Mouse (Mus musculus) spleen, postnatal 36 days (tissue): ENCODE measurements at regions not wholly inside any gene's neighbourhood (a gene's known extent, or its start where the extent isn't known, plus 50 kb on each side); places are given as distances from the start of the nearest gene placed in this dataset.

ENCODE experiments used
- DNase-seq, 2 experiments: peaks; one replicate each; pipeline ENCODE4 v3.0.0; 2022; ENCODE audit warnings: low spot score in 2 of 2, mixed read lengths in 1 of 2

DNA sequence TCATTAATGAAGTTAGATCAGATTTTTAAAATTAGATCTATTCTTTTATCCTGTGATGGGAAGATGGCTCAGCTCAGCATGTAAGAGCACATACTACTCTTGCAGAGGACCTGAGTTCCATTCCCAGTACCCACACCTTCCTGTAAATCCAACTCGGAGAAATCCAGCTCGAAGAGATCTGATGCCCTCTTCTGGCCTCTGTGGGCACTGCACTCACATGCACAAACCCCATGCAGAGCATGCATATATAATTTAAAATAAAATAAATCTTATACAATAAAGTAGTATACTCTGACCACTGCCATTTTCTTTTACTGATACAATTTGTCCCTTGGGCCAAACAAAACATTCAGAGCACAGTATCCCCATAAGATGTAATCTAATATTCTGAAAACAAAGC, 245.2 kb downstream of the Prdm2 start:
- DNase-seq, result no peak

DNA sequence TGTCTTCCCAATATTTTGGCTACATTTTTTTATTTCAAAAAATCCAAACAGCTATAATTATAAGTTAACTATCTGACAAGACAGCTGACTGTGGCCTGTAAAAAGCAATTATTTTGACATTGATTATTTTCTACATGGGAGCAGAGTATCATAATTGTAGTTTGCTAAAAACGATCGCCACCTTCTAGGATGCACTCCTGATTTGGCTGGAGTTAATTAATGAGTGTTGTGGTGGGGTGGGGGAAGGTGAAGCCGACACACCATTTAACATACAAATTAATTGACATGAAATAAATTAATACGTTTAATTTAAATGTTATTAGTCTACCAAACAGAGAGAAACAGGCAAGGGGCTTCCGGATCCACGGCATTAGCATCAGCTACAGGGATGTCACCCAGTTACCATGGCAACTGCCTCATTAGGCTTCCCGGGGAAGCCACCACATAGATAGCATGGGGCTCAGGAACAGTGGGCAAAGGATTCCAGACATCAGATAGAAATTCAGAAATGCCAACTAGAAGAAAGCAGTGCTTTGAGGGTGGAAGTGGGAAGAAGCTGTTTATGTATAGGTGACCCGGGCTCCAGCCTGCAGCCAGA, 255.9 kb downstream of the Prdm2 start:
- no peak for DNase-seq

DNA sequence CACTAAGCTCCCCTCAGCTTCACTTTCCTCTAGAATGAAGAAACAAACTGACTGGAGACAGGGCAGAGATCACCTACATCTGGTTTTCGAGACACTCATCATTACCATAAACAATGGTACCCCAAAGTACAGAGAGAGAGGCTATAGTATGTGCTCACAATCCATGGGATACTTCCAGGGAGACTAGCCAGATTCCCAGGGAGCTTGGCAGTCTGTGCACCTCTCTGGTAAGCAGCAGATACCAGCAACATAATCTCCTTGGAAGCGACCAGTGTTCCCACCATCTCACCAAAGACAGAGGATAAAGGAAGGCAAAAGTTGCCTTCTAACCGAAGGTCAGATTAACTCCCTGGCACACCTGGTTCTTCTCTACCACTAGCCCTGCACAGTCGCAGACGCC, 256.4 kb downstream of the Prdm2 start:
- DNase-seq, result no peak

DNA sequence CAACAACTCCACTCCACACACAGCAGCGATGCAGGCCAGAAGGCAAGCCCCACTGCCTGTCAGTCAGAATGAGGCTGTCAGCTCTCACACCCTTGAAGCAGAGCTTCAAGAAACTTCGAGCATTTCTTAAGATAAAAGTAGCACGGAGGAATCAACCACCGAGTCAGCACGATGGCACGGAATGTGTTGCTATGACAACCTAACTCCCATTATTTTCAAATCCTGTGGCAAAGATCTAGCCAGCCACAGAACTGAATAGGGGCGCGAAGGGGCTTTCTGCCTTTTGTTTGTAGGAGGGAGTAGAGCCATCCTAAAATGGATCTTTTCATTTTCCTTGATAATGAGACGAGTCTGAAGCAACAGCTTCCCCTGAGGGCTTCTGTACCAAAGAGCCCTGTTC, 259.1 kb downstream of the Prdm2 start:
- no peak for DNase-seq

DNA sequence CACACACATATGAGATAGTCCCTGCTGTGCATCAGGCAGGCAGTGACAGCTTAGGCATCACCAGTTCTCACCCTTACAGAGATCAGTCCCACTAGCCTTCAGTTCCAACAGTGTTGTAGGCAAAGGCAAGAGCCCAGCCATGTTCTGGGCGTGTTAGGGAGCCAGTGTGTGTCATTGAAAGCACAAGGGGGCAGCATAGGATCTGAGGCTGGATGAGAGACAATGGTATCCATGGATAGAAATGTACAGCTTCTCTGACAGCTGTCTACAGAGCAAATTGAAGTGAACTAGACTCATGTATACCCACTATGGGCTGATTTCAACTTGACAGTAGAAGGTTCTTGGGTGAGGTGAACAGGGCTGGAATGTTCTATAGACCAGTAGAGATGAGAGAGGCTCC, 259.9 kb downstream of the Prdm2 start:
- no peak for DNase-seq

DNA sequence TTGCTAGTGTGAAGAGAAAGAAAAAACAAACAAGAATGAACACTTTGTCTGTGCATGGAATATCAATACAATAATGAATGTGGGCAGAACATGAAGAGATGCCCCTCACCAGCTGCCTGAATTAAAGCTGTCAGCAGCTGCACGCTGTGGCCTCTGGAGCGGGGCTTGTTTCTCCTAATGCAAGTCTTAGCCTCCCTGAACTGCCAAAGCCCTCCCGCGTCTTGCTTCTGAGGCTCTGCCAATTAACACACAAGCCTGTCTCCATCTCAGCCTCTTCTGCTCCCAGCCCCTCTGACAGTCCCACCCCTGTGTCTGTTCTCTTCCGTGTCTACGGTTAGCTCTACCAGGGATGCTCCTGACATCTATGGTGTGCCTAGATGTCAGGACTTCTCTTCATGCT, 265.1 kb downstream of the Prdm2 start:
- no peak for DNase-seq

DNA sequence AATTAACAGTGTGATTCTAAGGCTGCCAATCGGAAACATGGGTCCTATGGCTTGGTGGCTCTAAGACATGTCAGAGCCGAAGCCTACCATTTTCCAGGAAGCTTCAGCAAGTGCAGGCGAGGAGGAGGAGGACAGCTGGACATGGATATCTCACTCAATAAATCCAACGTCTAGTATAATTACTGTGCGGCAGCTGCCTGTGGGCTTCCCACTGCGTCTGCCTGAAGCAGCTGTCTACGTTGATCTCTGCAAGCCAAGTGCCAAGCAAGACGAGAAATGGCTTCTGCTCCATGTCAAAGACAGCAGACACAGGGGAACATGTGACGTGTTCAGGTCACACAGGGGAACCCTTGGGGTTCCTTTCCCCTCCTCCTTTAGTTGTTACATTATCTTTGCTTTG, 279.2 kb downstream of the Prdm2 start:
- DNase-seq, result no peak

DNA sequence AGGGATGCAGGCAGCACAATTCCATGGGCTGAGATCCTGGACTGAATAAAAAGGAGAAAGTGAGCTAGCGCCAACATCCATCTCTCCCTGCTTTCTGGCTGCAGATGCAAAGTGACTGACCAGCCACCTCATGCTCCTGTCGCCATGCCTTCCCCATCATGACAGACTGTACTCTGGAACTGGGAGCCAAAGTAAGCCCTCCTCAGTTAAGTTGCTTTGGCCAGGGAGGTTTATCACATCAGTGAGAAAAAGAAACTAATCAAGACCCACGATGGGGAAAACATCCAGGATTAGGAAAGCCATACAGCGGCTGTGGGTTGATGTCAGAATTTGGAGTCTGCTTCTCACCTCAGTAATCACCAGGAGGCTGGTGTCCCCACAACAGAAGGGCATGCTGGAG, 283.6 kb downstream of the Prdm2 start:
- no peak for DNase-seq

DNA sequence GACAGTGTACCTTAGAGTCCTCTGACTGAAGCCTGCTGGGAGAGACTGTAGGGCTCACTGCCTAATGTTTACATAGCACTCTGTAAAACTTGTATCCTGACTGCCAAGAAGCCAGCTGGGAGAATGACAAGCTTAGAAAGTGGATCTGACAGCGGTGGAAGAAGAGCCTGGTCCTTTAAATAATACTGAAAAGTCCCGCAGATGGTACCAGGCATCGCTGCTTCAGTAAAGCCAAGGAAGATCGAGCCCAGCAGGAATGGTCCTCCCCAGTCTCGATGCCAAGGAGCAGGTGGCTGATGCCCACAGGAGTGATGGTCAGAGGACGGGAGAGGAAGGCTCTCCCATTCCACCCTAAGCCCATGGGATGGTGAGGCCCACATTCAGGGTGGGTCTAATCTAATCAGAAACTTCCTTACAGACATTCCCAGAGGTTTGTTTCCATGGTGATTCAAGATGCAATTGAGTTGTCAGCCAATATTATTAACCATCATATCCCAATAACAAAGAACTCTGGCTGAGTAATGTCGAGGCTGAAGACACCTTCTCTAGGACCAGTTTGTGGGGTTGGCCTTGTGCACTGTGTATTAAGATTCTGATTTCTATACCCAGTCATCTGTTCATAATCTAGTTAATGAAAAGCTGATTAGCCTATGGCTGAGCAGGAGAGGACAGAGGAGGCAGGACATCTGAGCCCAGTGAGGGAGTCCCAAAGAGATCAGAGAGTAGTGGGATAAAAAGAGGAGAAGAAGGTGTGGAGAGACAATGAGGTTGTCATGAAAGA, 285.3 kb downstream of the Prdm2 start:
- DNase-seq, result no peak

DNA sequence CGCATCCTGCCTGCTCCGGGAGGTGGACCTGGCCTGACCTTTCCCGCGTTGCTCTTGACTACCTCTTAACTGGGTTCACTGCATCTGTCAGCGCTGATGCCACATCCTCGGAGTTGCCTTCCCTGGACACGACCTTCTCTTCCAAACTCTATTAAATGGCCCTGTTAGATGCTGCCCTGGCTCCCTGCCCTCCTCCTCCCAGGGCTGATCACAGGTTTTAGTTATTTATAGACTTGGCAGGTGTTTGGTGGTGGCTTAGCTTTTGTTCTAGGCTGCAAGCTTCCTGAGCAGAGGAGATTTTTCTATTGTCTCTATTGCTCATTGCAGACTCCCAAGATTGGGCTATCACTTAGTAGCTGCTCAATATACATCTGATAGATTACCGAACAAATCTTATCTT, 287.7 kb downstream of the Prdm2 start:
- DNase-seq, result no peak

DNA sequence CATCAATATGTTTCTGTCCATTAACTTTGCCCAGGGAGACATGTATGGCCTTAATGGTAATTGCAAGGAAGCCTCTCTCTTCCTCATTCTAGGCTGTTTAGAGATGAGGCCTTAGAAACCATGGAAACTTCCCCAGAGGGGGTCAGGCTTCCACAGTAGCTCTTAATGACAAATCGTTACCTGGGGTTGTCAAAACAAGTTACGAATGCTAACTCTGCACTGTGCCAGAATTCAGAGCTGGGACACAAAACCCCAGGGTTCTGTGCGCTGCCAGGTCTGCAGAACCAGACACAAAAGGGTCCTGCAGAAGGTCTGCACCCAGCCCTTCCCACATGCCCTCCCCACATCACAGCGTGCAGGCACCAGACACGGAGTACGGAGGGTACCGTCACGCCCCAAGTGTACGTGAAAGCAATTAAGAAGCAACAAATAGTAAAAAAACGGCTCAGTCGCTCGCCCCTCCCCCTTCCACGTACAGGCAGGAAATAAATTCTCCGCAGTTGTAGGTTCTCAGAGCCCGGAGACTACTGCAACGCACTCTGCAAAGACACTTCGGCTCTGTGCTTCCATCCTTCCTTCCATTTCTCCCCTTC, 303.3 kb downstream of the Prdm2 start:
- no peak for DNase-seq

DNA sequence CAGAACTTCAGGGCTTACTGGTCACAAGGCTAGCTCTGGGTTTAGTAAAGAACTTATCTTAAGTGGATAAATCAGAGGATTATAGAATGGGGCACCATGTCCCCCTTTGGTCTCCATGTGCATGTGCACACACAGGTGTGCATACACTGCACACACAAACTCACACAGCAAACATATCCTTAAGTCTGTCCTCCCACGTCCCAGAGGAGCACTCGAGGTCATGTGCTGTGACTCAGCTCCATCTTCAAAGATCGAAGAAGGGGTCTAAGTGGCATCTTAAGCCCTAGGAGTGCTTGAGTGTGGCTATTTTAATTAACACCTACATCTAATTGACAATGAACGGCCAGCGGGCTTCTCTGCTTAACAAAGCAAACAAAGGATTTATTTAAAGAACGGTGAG, 304.0 kb downstream of the Prdm2 start:
- DNase-seq, result no peak

DNA sequence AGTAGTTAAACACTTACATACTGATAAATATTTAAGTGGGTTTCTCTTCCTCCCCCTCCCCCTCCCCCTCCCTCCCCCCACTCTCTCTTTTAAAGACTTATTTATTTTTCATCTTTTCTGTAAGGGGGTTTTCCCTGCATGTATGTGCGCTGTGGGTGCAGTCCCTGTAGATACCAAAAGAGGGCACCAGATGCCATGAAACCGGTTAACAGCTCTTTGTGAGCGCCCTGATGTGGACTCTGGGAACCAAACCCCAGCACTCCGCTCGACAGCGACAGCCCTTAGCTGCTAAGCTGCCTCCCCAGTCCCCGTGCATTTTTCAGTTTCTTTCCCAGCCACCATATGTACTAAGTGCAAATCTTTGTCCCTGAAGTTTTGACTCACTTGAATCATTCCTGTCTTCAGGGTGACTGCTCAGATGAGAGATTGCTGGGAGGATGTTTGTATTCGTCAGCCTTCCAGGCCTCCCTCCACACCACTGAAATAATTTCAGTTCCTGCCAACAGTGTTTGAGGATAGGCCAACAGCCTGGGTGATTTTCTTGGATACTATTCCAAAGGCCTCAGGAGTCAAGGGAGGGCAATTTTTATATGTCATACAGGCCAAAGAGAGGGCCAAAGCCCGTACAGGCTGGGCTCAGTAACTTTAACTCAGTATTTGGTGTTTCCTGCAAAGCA, 309.3 kb downstream of the Prdm2 start:
- DNase-seq, result no peak

DNA sequence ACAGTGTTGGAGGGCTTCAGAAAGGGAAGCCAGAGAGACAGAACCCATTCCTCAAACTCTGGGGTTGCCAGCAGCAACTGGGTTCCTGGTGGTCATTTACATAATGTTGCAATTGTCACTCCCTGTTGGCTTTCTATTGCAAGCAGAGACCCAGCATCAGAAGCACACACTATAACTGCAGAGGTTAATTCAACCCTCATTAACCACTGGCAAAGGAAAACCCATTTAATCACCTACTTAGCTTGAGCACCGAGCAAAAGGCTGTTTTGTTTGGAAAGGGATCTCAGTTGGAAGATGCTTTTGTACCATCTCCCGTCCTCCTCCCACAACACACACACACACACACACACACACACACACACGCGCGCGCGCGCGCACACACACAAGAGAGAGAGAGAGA, 312.0 kb downstream of the Prdm2 start:
- no peak for DNase-seq

DNA sequence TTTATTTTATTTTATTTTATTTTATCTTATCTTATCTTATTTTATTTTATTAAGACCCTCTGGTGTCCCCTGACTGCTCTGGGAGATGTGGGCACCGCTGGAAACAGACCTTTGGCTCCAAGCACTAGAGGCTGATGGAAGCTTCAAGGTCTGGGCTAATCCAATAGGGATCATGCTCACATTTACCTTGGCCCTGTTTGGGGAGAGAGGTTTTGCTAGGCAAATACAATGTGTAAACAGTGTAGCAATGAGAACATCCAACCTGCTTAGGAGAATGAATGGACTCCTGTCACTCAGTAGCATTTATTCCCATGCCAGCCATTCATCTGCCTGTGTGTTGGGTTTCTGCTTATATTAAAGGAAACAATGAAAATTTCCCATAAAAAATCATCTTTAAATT, 313.8 kb downstream of the Prdm2 start:
- DNase-seq, result no peak

DNA sequence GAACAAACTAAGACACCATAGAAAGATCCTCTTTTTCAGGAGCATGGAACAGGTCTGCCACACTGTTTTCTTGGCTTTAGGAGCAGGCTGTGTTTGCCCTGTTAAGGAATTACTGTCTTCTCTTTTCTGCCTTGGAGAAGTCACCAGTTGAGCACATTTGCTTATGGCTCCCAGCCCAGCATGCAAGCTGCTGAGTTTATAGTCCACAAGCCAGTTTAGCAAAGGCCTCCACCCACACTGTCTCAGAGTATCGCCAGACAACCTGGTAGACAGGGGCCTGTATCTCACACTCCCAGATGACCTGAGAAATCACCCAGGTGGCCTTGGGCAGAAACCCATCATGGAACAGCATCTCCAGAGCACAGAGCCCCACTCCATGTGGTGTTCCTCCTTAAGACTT, 322.1 kb downstream of the Prdm2 start:
- DNase-seq, result no peak

DNA sequence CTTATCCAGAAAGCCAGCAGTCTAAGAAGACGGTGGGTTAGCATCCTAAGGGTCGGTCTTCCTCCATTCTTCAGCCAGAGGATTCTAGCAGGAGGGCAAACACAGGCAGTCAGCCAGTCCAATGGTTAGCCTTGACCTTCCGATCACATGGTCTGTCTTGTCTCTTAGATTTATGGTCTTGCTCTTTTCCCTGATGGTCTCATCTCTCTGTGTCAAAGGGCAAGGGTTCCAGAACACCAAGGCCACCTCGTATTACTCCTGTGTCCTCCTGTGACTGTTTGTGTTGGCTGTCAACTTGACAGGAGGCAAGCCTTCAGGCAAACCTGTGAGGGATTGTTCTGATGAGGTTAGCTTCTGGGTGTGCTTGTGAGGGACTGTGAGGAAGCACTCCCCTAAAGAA, 323.9 kb downstream of the Prdm2 start:
- no peak for DNase-seq

DNA sequence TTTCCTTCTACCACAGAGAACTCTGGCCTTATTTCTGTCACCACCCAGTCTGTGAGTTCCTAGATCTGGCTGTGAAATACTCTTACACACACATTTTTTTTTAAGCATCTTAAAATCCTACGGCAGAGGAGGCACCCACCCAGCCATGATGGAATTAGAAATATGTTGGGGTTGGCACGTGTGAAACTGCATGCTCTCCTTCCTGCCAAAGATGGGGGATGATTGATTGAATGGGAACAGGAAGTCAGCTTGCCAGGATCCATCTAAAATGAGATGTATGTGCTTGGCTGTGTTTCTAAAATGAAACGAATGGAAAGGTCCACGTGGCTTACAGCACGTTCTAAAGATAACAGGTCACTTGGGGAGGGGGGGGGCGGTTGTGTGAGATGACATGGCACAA, 324.9 kb downstream of the Prdm2 start:
- DNase-seq, result no peak

DNA sequence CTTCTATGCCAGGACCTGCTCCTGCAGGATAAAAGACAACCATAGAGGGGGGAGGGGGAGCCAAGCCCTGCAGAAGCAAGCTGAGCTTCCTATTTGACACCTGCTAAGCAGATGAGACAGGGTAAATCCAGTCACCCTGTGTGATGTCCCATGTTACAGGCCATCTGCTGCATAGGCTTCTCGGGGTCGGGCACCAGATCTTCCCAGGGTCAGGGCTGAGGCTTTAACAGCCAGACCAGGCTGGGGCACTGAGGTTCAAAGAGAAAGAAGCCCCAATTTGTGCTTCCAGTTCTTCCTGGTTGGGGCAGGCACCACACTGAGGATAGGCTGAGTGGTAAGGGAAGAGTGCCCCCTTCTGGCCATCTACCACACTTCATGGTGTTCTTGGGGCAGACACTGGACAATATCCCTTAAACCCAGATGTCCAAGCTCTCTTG, 332.5 kb downstream of the Prdm2 start:
- no peak for DNase-seq

DNA sequence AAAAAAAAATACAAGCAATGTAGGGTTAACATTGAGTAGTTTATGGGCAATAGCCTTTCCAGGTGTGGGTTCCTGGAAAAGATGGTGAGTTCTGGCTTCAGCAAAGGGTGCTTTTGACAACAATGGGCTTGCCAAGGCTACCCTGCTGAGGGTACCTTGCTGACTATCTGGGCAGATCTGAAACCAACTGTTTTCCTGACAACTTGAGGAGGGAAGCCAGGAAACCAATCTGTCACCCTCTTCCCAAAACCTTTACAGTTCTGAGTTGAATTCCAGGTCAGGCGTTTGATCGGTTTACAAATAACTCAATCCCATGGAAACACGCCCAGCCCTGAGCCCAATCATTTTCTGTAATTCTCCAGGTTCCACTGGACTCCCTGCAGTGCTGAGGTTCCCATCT, 336.6 kb downstream of the Prdm2 start:
- no peak for DNase-seq

DNA sequence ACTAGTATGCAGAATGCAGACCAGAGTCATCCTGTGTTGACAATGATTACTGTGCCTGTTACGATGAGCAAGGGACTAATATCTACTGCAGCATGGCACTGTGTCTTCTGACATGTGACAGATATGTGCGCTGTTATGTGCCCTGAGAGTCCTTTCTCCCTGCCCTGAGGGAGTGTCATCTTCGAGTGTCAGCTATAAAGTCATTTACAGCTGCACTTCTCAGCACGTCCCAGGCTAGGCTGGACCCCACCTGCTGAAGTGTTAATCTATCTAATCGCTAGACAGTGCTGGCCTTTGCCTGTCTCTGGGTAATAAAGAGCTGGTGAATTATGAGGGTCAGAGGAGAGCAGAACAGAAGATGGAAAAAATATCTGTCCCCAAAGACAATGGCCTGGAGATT, 337.7 kb downstream of the Prdm2 start:
- DNase-seq, result no peak

DNA sequence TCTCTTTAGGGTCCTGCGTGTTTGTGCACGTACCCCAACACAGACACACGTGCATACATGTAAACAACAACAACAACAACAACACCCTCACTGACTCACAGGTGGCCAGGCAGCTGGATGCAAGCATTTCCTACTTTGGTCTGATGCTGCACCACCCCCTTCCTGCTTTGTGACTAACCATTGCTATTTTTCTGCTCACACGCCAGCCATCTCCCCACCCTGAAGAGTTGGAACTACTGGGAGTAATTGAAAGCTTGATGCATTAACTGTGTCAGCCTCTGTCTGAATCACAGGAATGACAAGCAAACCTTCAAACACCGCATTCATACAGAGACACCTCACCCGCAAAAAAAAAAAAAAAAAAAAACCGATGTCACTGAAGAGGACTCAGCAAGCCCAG, 346.5 kb downstream of the Prdm2 start:
- no peak for DNase-seq

DNA sequence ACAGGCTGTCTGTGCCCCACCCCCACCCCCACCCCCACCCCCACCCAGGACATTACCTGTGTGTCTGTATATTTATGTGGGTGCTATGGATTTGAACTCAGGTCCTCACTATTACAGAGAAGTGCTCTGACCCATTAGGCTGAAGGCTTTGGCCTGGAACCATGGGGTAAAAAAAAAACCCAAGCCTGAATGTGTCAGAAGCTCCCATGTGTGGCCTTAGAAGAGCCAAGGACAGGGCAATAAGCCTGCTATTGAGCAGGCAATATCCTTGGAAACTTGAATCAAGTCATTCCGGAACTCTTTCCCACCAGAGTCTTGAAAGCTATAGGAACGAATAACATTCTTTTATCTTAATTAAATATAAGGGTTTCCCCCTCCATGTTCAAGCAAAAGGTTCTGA, 347.2 kb downstream of the Prdm2 start:
- no peak for DNase-seq
